Mouse (Mus musculus): Measurements from ENCODE around the gene Abcc5. TPM values are rescaled to one million over a fixed set of nuclear protein-coding genes. Genes with fewer than 3 reads are reported as not detected.

The Abcc5 gene
- total and polyA plus RNA-seq, 2 experiments from 2014 or later: 71.6 to 79.8 TPM

- Histone ChIP-seq H3K27ac (ENCODE audit: low read depth, low read length) (no peak overlapping the region), H3K4me2 (ENCODE audit: low read depth) (no peak overlapping the region), H3K9ac (no peak overlapping the region), H3K36me3 (ENCODE audit: insufficient read depth) (peaks cover 58% of the 10 kb centered on the region), H3K9me3 (ENCODE audit: low read length) (no peaks in the 10 kb centered on the region), H3K4me3 (ENCODE audit: low read depth, low read length) (no peak overlapping the region), H3K4me1 (ENCODE audit: insufficient read depth) (no peaks in the 10 kb centered on the region), H3K27me3 (ENCODE audit: insufficient read depth, low read length) (no peaks in the 10 kb centered on the region)
- DNase-seq: no peak
- no peak for ATAC-seq
- no peak for TF ChIP-seq CTCF (IDR thresholded peaks at IDR 0.05; ENCODE audit: low read depth)
- 96% methylated on average over 3 of the region's 3 CpGs for WGBS
Measured at GRCm38 (mm10) chr16:20338616-20339015, 87.6 kb downstream of the Abcc5 start.

- TF ChIP-seq CTCF (IDR thresholded peaks at IDR 0.05; ENCODE audit: low read depth): no peak
- WGBS: 90% methylated on average over 8 of the region's 8 CpGs
- Histone ChIP-seq H3K27ac (ENCODE audit: low read depth, low read length) (no peak overlapping the region), H3K4me1 (ENCODE audit: insufficient read depth) (no peaks in the 10 kb centered on the region), H3K9me3 (ENCODE audit: low read length) (no peaks in the 10 kb centered on the region), H3K9ac (no peak overlapping the region), H3K4me2 (ENCODE audit: low read depth) (no peak overlapping the region), H3K27me3 (ENCODE audit: insufficient read depth, low read length) (no peaks in the 10 kb centered on the region), H3K4me3 (ENCODE audit: low read depth, low read length) (no peak overlapping the region), H3K36me3 (ENCODE audit: insufficient read depth) (peaks cover 72% of the 10 kb centered on the region)
- no peak for ATAC-seq
- no peak for DNase-seq
Measured at GRCm38 (mm10) chr16:20334918-20335317, 91.3 kb downstream of the Abcc5 start.

DNA sequence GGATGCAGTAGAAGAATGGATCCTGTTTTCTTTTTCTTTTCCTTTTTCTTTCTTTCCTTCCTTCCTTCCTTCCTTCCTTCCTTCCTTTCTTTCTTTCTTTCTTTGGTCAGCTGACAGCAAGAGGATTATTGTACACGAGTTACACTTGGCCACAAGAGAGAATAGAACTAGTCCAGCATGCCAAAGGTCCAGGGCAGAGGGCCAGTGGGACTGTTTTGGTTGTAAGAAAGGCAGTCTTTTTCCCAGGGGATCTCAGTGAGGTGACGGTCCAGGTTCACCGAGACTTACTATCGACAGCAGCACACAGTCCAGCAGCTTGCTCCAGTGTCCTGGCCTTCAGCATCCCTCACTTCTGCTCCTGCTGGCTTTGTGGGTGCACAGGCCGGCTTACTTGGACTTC is 97.9 kb downstream of the Abcc5 start:
- Histone ChIP-seq H3K27me3 (ENCODE audit: insufficient read depth, low read length) (no peaks in the 10 kb centered on the region), H3K27ac (ENCODE audit: low read depth, low read length) (no peak overlapping the region), H3K4me1 (ENCODE audit: insufficient read depth) (no peaks in the 10 kb centered on the region), H3K4me2 (ENCODE audit: low read depth) (no peak overlapping the region), H3K4me3 (ENCODE audit: low read depth, low read length) (no peak overlapping the region), H3K9ac (no peak overlapping the region), H3K9me3 (ENCODE audit: low read length) (no peaks in the 10 kb centered on the region), H3K36me3 (ENCODE audit: insufficient read depth) (peaks cover 34% of the 10 kb centered on the region)
- no peak for ATAC-seq
- DNase-seq: no peak
- no peak for TF ChIP-seq CTCF (IDR thresholded peaks at IDR 0.05; ENCODE audit: low read depth)
- WGBS: 84% methylated on average over 5 of the region's 5 CpGs

GRCm38 (mm10) chr16:20325286-20325685 is 100.9 kb downstream of the Abcc5 start, which contains the start of gene Cyp2ab1:
Gene Cyp2ab1, minus strand, starts transcription at chr16:20325404.
- DNase-seq (no peak), ATAC-seq (no peak)
- H3K9ac ChIP-seq: no peak within 1 kb of the TSS
- no peaks in the 10 kb centered on the region for H3K4me1 ChIP-seq (ENCODE audit: insufficient read depth)
- no peak within 1 kb of the TSS for H3K4me2 ChIP-seq (ENCODE audit: low read depth)
- H3K9me3 ChIP-seq (ENCODE audit: low read length): no peaks in the 10 kb centered on the region
- no peaks in the 10 kb centered on the region for H3K27me3 ChIP-seq (ENCODE audit: insufficient read depth, low read length)
- no peak for TF ChIP-seq CTCF (IDR thresholded peaks at IDR 0.05; ENCODE audit: low read depth)
- H3K4me3 ChIP-seq (ENCODE audit: low read depth, low read length): no peak within 1 kb of the TSS
- no peak within 1 kb of the TSS for H3K27ac ChIP-seq (ENCODE audit: low read depth, low read length)
- peaks cover 14% of the 10 kb centered on the region for H3K36me3 ChIP-seq (ENCODE audit: insufficient read depth)
- whole genome bisulfite sequencing: 62% methylated on average over 5 of the region's 5 CpGs

- no peak for TF ChIP-seq CTCF (IDR thresholded peaks at IDR 0.05; ENCODE audit: low read depth)
- peaks cover 4% of the 10 kb centered on the region; the same call in 1 of the 2 replicates for H3K36me3 ChIP-seq (ENCODE audit: insufficient read depth)
- 81% methylated on average over 5 of the region's 5 CpGs for WGBS
- H3K27ac ChIP-seq (ENCODE audit: low read depth, low read length): no peak overlapping the region
- no peak overlapping the region for H3K9ac ChIP-seq
- no peak for ATAC-seq
- no peak overlapping the region for H3K4me2 ChIP-seq (ENCODE audit: low read depth)
- no peak for DNase-seq
- H3K27me3 ChIP-seq (ENCODE audit: insufficient read depth, low read length): no peaks in the 10 kb centered on the region
- H3K4me3 ChIP-seq (ENCODE audit: low read depth, low read length): no peak overlapping the region
- no peaks in the 10 kb centered on the region for H3K9me3 ChIP-seq (ENCODE audit: low read length)
- no peaks in the 10 kb centered on the region for H3K4me1 ChIP-seq (ENCODE audit: insufficient read depth)
Measured at GRCm38 (mm10) chr16:20323907-20324306, 102.3 kb downstream of the Abcc5 start.

DNA sequence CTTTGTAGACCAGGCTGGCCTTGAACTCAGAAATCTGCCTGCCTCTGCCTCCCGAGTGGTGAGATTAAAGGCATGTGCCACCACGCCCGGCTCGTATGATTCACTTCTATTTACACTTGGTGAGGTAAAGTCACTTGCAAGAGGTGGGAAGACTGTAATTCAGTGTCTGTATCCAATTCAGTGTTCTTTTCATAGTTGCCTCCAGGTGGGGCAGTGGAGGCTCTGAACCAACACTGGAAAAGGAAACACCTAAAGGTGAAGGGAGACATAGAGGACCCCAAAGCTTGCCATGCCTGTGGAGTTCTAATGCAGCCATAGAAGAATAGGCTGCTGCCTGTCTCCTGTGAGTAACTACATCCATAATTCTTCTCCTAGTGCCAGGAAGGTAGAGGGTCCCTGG is 103.9 kb downstream of the Abcc5 start:
- DNase-seq: no peak
- WGBS: 94% methylated on average over 4 of the region's 4 CpGs
- Histone ChIP-seq H3K27ac (ENCODE audit: low read depth, low read length) (no peak overlapping the region), H3K4me1 (ENCODE audit: insufficient read depth) (no peaks in the 10 kb centered on the region), H3K36me3 (ENCODE audit: insufficient read depth) (no peaks in the 10 kb centered on the region), H3K9me3 (ENCODE audit: low read length) (no peaks in the 10 kb centered on the region), H3K4me3 (ENCODE audit: low read depth, low read length) (no peak overlapping the region), H3K9ac (no peak overlapping the region), H3K27me3 (ENCODE audit: insufficient read depth, low read length) (no peaks in the 10 kb centered on the region), H3K4me2 (ENCODE audit: low read depth) (no peak overlapping the region)
- no peak for ATAC-seq
- 0 out of 2 replicates have a peak, but pooled peaks have one; percentile 6 for TF ChIP-seq CTCF (IDR thresholded peaks at IDR 0.05; ENCODE audit: low read depth)

DNA sequence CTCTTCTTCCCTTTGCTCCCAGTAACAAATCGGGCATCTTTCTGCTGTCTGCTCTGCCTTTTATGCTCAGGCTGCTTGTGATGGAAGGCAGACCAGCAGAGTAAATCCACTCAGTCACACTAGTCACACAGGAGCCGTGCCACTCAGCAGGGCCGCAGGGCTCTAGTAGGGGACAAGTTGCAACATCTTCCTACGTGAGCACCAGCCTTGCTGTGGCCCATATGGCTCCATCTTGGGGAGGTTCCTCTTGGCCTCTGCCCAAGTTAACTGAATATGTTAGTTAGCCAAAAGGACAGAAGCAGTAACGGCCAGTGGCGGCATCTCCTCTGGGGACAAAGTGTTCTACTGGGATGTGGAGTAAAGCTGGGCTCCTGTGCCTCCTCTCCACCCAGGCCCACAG is 109.4 kb downstream of the Abcc5 start:
- no peak for ATAC-seq
- Histone ChIP-seq H3K4me3 (ENCODE audit: low read depth, low read length) (no peak overlapping the region), H3K9me3 (ENCODE audit: low read length) (no peaks in the 10 kb centered on the region), H3K9ac (no peak overlapping the region), H3K36me3 (ENCODE audit: insufficient read depth) (no peaks in the 10 kb centered on the region), H3K4me2 (ENCODE audit: low read depth) (no peak overlapping the region), H3K27ac (ENCODE audit: low read depth, low read length) (no peak overlapping the region), H3K4me1 (ENCODE audit: insufficient read depth) (no peaks in the 10 kb centered on the region), H3K27me3 (ENCODE audit: insufficient read depth, low read length) (no peaks in the 10 kb centered on the region)
- DNase-seq: no peak
- 83% methylated on average over 6 of the region's 6 CpGs for WGBS
- no peak for TF ChIP-seq CTCF (IDR thresholded peaks at IDR 0.05; ENCODE audit: low read depth)

- Histone ChIP-seq H3K27me3 (ENCODE audit: insufficient read depth, low read length) (no peaks in the 10 kb centered on the region), H3K4me3 (ENCODE audit: low read depth, low read length) (no peak overlapping the region), H3K36me3 (ENCODE audit: insufficient read depth) (no peaks in the 10 kb centered on the region), H3K9me3 (ENCODE audit: low read length) (no peaks in the 10 kb centered on the region), H3K4me2 (ENCODE audit: low read depth) (no peak overlapping the region), H3K9ac (no peak overlapping the region), H3K4me1 (ENCODE audit: insufficient read depth) (no peaks in the 10 kb centered on the region), H3K27ac (ENCODE audit: low read depth, low read length) (no peak overlapping the region)
- ATAC-seq: no peak
- no peak for TF ChIP-seq CTCF (IDR thresholded peaks at IDR 0.05; ENCODE audit: low read depth)
- WGBS: 81% methylated on average over 4 of the region's 4 CpGs
- DNase-seq: no peak
Measured at GRCm38 (mm10) chr16:20315266-20315665, 110.9 kb downstream of the Abcc5 start.
